Mouse (Mus musculus) liver, embryonic 14.5 days (tissue): Measurements from ENCODE around the gene Ankrd44. TPM values are rescaled to one million over a fixed set of nuclear protein-coding genes. Genes with fewer than 3 reads are reported as not detected.

Experiments
- ATAC-seq: fragments of 200-750 bp; cut with Nextera tagmentation; 2 replicates; pipeline ENCODE4 v1.8.0; 2017; ENCODE audit warnings: moderate number of reproducible peaks, mild to moderate bottlenecking, moderate library complexity; ENCODE audit not compliant: insufficient read depth
- DNase-seq, 3 experiments: peaks; one replicate each; pipeline ENCODE4 v3.0.0-alpha.2; 2012 to 2013; ENCODE audit warnings: low read depth in 3 of 3, low spot score in 3 of 3
- H3K27ac ChIP-seq: fragments of 300-500 bp; sonication (generic); 2 replicates; pipeline ENCODE4 v1.5.1; 2014; ENCODE audit warnings: moderate library complexity, mild to moderate bottlenecking, control low read depth, inconsistent platforms
- H3K27me3 ChIP-seq: fragments of 300-500 bp; sonication (generic); 2 replicates; pipeline ENCODE4 v1.6.1; 2014; ENCODE audit warnings: mild to moderate bottlenecking, low read length, moderate library complexity; ENCODE audit not compliant: control insufficient read depth, insufficient read depth
- H3K36me3 ChIP-seq: fragments of 300-500 bp; sonication (generic); replicated peaks from 2 replicates; pipeline ENCODE4 v1.6.1; 2014; ENCODE audit warnings: low read depth; ENCODE audit not compliant: control insufficient read depth, insufficient read depth
- H3K4me1 ChIP-seq, 2 experiments: fragments of 200-500 bp in 1 of 2; fragments of 300-500 bp in 1 of 2; sonication (generic) in 1 of 2; replicated peaks; 2 replicates each; pipeline ENCODE4 v1.6.1; 2012 to 2014; ENCODE audit warnings: antibody characterized with exemption in 1 of 2, inconsistent platforms in 1 of 2, low read length in 1 of 2; ENCODE audit not compliant: control insufficient read depth in 2 of 2, insufficient read depth in 2 of 2
- H3K4me2 ChIP-seq: fragments of 300-500 bp; sonication (generic); 2 replicates; pipeline ENCODE4 v1.6.1; 2014; ENCODE audit warnings: low read depth, mild to moderate bottlenecking, control low read depth, moderate library complexity
- H3K4me3 ChIP-seq, 2 experiments: fragments of 200-500 bp in 1 of 2; fragments of 300-500 bp in 1 of 2; sonication (generic) in 1 of 2; 2 replicates each; pipeline ENCODE4 v1.5.1; 2012 to 2014; ENCODE audit warnings: low read depth in 2 of 2, low read length in 2 of 2, mild to moderate bottlenecking in 2 of 2, control low read depth in 1 of 2, inconsistent platforms in 1 of 2, moderate library complexity in 1 of 2; ENCODE audit not compliant: insufficient read depth in 1 of 2
- H3K9ac ChIP-seq: fragments of 300-500 bp; sonication (generic); replicated peaks from 2 replicates; pipeline ENCODE4 v1.6.1; 2014; ENCODE audit warnings: mild to moderate bottlenecking, control low read depth, moderate library complexity
- H3K9me3 ChIP-seq: fragments of 300-500 bp; sonication (generic); 2 replicates; pipeline ENCODE4 v1.6.1; 2016; ENCODE audit warnings: low read length, mixed read lengths; ENCODE audit not compliant: control insufficient read depth
- CTCF ChIP-seq: IDR thresholded peaks from 2 replicates; pipeline ENCODE4 v1.5.1; 2016; ENCODE audit warnings: antibody characterized with exemption, low read depth, control low read depth
- EP300 ChIP-seq: IDR thresholded peaks from 2 replicates; pipeline ENCODE4 v1.6.1; 2016; ENCODE audit warnings: antibody characterized with exemption, low read depth
- WGBS: fragments of 180-500 bp; shearing (Covaris S2); extraction: QIAGEN DNeasy Blood & Tissue Kit; methylation state at CpG from one replicate; pipeline ENCODE4 v1.1.7; 2014; ENCODE audit not compliant: insufficient replicate concordance; 5-methylcytosine and 5-hydroxymethylcytosine counted together
- polyA plus RNA-seq, 2 experiments: library from polyadenylated mRNA; depleted of rRNA in 1 of 2; stranded (reverse) in 1 of 2; unstranded in 1 of 2; fragments of >200 nt; fragmentation: Nextera tagmentation in 1 of 2; extraction: Ambion mirVana in 1 of 2; gene quantifications; 2 replicates each; pipeline versions ENCODE4 v1.2.1 to v1.2.3; 2012 to 2014

Ankrd44 gene
- polyA plus RNA-seq, 2 experiments, result 4.2 to 6.1 TPM

- no peaks in the 10 kb centered on the region for H3K4me1 ChIP-seq
- ATAC-seq, result no peak
- H3K27me3 ChIP-seq, result no peaks in the 10 kb centered on the region
- no peaks in the 10 kb centered on the region for H3K36me3 ChIP-seq
- TF ChIP-seq CTCF (no peak), EP300 (no peak)
- no peak for DNase-seq
- no peak overlapping the region for H3K4me2 ChIP-seq
- H3K4me3 ChIP-seq, result no peak overlapping the region
- H3K9ac ChIP-seq, result no peak overlapping the region
- H3K9me3 ChIP-seq, result no peaks in the 10 kb centered on the region
- WGBS, result 51% methylated on average over 1 of the region's 1 CpGs
- no peak overlapping the region for H3K27ac ChIP-seq
Measured at GRCm38 (mm10) chr1:54678037-54678436, 248.2 kb downstream of the Ankrd44 start.

DNA sequence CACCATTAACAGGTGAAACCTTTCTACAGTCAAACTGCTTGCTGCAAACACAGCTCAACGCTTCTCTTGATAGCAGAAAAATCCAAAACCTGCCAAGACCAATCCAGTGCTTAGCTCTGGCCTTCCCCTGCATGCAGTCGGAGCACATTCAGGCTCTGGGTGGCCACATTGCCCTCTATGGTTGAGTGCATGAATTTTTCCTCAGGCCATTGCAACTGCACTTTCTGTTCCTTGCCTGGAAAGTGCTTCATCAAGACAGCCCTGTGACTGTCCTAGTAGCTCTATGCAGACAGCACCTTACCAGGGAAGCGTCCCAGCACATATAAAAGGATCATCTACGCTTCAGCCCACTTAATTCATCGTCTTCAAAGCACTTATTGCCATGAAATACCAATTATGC lies 250.7 kb downstream of the Ankrd44 start:
- Histone ChIP-seq H3K4me1 (no peaks in the 10 kb centered on the region), H3K9ac (no peak overlapping the region), H3K4me2 (no peak overlapping the region), H3K27ac (no peak overlapping the region), H3K4me3 (no peak overlapping the region), H3K36me3 (no peaks in the 10 kb centered on the region), H3K27me3 (no peaks in the 10 kb centered on the region), H3K9me3 (no peaks in the 10 kb centered on the region)
- TF ChIP-seq EP300 (no peak), CTCF (no peak)
- ATAC-seq (no peak), DNase-seq (no peak)
- 66% methylated on average over 5 of the region's 5 CpGs for WGBS

DNA sequence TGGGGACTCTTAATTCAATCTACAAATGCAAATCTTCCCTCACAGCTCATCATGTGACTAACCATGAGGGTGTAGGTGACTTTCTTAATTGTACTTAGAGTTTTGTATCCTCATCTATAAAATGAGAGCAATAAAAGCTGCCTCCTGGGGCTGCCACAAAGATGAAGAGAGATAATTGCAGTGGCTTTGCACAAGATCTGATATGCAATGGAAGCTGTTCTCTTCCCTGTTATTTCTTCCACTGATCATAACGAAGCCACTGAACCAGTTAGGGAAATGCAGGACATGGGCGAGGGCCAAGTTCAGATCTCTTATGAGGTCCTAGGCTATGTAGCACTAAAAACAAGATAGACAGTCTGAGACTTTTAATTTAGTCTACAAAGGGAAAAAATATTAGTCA lies 258.2 kb downstream of the Ankrd44 start:
- DNase-seq, result no peak
- WGBS, result 57% methylated on average over 2 of the region's 2 CpGs

DNA sequence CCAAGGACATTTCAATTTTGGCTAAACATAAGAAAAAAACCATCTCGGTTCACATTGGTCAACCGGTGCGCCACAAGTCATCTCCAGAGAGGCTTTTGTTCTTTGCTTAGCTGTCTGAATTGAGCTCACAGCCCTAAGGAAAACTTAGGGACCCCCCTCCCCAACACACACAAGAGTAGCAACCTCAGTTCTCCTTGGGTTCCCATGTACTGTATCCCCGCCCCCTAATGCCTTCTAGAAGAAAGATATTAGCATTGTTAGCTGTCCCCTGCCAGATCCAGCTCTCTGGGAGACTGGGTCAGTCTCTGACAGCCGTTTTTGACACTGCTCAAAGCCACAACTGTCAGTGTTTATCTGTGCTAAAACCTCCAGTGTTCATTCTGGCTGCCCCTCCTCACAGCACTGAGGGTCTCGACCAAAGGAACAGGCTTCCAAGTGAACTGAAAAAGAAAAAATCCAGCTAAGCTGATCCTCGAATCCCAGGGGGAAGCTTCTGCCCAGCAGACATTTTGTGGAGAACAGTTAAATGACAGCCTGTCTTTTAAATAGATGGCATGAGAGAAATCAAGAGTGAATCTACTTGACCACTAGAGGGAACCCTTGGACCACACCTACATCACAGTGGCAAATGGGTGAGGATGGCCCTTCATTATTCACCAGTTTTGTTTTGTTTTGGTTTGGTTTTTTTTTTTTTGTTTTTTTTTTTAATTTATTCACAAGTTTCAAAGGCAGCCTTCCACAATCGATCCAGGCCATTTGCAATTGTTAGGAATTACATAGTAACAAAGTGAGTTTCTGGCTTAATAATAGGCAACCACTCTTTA lies 260.4 kb downstream of the Ankrd44 start:
- 40% methylated on average over 8 of the region's 8 CpGs for WGBS
- H3K4me1 ChIP-seq, result no peaks in the 10 kb centered on the region
- H3K9ac ChIP-seq, result no peak overlapping the region
- H3K36me3 ChIP-seq, result no peaks in the 10 kb centered on the region
- H3K27me3 ChIP-seq, result no peaks in the 10 kb centered on the region
- DNase-seq, result peak; percentile 20 to 34 (median 33)
- H3K9me3 ChIP-seq, result no peaks in the 10 kb centered on the region
- H3K4me3 ChIP-seq, result no peak overlapping the region
- TF ChIP-seq CTCF (peak; percentile 68), EP300 (no peak)
- no peak for ATAC-seq
- no peak overlapping the region for H3K27ac ChIP-seq
- H3K4me2 ChIP-seq, result no peak overlapping the region

More for the DNA sequence above, 258.2 kb downstream of the Ankrd44 start:
- TF ChIP-seq CTCF (no peak), EP300 (no peak)
- H3K27me3 ChIP-seq, result no peaks in the 10 kb centered on the region
- H3K27ac ChIP-seq, result no peak overlapping the region
- no peak for ATAC-seq
- H3K4me1 ChIP-seq, result no peaks in the 10 kb centered on the region
- H3K4me2 ChIP-seq, result no peak overlapping the region
- H3K36me3 ChIP-seq, result no peaks in the 10 kb centered on the region
- no peak overlapping the region for H3K4me3 ChIP-seq
- no peaks in the 10 kb centered on the region for H3K9me3 ChIP-seq
- H3K9ac ChIP-seq, result no peak overlapping the region

GRCm38 (mm10) chr1:54665095-54665494 lies 261.1 kb downstream of the Ankrd44 start:
- H3K27ac ChIP-seq, result no peak overlapping the region
- TF ChIP-seq EP300 (no peak), CTCF (no peak)
- no peak for DNase-seq
- no peak for ATAC-seq
- no peaks in the 10 kb centered on the region for H3K4me1 ChIP-seq
- no peaks in the 10 kb centered on the region for H3K9me3 ChIP-seq
- no peak overlapping the region for H3K4me3 ChIP-seq
- no peak overlapping the region for H3K9ac ChIP-seq
- H3K4me2 ChIP-seq, result no peak overlapping the region
- no peaks in the 10 kb centered on the region for H3K27me3 ChIP-seq
- no peaks in the 10 kb centered on the region for H3K36me3 ChIP-seq
- WGBS, result 66% methylated on average over 4 of the region's 4 CpGs
